Mouse (Mus musculus) spleen, postnatal 36 days (tissue): Measurements from ENCODE around the gene Retreg3.
"Not testable (repeated sequence)": the region's sequence is repeated elsewhere in the genome, so short reads cannot be mapped to it uniquely, and the experiment has no call there.

Experiments
- DNase-seq, 2 experiments: peaks; one replicate each; pipeline ENCODE4 v3.0.0; 2022; ENCODE audit warnings: low spot score in 2 of 2, mixed read lengths in 1 of 2

The Retreg3 gene

DNA sequence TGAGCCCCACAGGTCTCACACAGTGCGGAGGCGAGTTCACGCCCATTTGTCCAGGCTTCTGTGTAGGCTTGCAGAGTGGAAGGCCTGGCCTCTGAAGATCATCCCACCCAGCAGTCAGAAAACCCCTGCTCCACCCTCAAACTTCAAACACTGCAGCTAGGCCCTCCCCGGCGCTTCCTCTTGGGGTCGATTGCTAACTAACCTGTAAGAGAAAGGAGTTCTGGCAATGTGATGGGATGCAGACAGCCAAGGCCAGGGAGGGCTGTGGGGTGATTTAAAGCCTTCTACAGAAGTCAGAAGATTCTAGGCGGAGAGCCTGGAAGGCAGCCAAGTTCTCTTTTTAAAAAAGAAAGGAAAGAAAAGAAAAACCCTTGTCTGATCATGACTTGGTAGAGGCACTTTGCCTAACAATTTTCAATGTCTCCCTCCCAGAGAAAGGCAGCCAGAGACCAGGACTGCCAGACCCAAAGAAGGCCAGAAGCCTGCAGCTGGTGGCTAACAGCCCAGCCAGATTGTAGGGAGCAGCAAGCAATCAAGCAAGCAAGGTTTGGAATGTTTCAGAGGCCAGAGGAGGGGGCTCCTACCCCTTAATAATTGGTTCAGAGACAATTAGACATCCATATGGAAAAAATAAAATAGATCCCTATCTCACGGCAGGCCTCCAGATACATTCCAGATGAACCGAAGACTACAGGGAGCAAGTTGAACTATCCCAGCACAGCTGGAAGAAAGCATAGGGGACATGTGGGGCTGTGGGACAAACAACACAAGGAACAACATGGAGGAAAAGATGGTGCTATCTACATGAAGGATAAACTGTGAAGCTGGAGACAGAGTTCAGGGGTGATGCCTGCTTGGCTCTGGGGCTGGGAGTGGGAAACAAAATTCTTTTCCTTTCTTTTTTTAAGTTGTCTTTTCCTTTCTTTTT, 29.7 kb upstream of the Retreg3 start:
- DNase-seq, result no peak

DNA sequence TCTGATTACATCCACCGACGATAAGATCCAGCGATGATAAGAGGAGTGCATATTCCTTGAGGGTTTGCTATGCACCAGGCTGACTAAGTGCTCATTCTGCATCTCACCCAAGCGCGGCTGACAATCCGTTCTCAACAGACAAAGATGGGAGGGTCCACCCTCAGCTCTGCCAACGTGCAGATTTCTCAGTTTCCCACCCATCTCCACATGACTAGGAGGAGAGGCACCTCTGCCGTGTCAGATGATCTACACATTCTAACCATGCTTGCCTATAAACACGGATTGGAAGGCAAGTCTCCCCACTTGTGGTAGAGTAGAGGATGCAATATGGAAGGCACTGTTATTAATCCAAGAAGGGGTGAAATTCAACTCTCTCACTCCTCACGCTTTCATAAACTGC, 29.1 kb upstream of the Retreg3 start:
- no peak for DNase-seq

DNA sequence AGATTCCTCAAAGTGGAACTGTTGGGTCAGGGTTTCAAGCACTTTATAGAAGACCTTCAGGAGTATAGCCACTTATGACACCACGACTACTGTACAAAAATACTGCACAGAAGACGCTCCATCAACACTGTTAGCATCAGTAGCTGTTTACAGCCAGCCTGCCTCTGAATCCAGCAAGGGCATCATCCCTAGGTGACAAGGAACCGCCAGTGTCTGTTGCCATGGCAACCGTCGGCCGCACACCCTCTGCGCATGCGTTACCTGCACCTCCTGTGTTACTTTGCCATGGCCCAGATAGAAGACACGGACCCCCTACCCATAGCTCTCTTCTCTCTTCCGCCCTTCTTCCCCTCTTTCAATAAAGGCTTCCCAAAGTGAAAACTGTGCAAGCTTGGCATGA, 26.7 kb upstream of the Retreg3 start:
- DNase-seq, result no peak

DNA sequence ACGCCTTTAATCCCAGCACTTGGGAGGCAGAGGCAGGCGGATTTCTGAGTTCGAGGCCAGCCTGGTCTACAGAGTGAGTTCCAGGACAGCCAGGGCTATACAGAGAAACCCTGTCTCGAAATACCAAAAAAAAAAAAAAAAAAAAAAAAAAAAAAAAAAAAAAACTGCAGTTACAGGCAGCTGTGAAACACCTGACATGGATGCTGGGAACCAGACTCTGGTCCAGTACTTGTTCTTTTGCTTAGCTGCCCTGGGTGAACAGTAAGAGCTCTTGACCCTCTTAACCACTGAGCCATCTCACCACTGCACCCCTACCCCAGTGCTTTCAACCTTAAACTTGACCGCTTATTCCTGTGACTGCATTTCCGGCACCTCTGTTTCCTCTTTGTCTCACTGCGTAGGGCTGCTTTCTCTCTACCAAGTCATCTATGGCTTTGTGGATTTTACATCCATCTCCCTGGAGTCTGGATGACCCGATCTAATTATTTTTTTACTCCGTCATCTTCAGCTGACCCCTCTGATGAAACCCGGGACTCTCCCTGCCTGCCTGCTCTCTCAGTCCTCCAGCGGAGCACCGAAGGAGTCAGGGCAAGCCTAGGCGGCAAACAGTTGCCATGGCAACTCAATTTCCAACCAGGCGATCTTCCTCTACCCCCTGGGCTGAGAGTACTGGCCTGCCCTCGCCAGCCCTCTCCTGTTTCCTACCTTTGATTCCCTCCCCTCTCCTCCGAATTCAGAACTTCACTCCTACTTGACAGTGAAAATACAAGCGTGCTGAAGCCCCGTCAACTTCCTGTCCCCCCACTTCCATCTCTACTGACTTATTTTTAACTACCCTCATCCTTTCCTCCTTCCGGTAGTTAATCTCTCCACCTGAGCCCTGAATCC, 23.9 kb upstream of the Retreg3 start:
- peak; percentile 65 to 66 for DNase-seq

DNA sequence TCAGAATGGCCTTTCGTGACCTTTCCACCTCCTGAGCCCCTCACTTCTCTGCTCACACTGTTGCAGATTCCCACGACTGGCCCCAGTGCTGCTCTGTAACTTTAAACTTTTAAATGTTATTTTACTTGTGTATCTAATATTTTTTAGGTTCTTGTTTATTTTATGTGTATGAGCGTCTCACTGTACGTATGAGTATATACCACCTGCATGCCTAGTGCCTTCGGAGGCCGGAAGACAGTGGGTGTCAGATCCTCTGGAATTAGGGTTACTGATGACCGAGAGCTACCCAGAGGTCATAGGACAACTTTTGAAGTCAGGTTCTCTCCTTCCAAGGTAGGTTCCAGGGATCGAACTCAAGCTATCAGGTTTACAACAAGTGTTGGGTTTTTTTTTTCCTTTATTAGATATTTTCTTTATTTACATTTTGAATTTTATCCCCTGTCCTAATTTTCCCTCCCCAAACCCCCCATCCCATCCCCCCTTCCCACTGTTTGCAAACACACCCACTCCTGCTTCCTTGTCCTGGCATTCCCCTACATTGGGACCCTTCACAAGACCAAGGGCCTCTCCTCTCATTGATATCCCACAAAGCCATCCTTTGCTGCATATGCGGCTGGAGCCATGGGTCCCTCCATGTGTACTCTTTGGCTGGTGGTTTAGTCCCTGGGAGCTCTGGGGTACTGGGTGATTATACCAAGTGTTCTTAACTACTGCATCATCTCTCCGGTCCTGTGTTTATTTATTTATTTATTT, 22.7 kb upstream of the Retreg3 start:
- DNase-seq, result no peak

DNA sequence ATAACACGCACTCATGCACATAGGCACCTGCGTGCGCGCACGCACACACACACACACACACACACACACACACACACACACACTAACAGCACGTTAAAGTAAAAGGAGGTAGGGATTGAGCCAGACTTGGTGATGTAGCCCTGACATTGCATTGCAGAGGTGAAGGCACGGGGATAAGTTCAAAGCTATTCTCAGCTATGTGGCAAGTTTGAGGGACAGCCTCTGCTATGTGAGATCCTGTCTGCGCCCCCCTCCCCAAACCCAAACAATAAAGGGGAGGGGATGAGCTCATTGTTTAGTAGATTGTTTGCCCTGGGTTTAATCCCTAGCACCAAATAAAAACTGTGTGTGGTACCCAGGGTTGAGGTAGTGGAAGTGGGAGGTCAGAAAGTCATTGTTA, 21.4 kb upstream of the Retreg3 start:
- no peak for DNase-seq

DNA sequence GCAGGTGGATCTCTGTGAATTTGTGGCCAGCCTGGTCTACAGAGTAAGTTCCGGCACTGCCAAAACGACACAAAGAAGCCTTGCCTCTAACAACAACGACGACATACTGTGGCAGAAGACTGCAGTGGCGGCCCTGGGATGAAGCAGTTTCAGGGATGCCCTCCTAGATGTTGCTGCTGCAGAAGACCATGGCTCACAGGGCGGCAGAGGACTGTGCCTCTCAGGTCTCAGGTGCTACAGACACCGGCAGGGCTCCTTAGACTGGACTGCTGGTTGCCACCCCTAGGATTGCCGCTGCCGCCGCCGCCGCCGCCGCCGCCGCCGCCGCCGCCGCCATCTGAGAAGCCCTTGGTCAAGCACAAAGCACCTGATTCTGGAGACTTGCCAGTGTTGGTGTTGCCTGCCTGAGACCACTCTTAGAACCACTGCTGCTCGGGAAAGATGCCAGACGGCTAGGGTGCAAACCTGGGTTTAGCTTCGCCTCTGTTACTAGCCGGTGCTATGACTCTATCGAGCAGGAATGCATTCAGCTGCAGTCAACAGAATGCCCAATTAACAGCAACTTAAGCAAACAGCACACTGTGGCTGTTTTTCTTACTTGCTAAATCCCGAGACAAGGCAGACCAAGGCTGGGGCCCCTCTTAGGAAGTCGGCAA, 20.6 kb upstream of the Retreg3 start:
- no peak for DNase-seq

DNA sequence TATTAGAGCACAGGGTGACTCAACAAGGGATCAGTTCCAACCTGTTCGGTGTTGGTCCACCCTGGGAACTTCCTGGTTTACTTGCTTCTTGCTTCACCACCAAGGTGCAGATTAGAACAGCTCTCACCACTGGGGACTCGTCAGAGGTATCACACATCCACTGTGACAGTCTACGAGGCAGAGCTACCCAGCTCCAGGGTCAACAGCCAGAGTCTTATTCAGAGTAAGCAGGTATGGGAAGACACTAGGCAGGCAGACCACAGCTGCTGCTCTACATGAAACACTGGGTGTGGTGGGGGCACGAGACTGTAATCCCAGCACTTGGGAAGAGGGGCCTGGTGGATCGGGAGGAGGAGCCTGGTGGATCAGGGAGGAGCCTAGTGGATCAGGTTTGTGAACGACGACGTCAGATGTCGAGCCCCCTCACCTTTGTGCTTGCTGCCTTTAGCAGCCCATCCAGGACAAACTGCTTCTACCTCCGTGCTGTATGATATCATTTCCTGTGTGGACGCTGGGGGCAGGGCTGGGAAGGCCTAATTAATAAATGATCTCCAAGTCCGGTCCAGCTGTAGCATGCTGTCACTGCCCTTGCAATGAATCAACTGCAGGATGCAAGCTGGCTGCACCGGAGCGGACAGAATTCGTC, 19.0 kb upstream of the Retreg3 start:
- DNase-seq, result no peak

DNA sequence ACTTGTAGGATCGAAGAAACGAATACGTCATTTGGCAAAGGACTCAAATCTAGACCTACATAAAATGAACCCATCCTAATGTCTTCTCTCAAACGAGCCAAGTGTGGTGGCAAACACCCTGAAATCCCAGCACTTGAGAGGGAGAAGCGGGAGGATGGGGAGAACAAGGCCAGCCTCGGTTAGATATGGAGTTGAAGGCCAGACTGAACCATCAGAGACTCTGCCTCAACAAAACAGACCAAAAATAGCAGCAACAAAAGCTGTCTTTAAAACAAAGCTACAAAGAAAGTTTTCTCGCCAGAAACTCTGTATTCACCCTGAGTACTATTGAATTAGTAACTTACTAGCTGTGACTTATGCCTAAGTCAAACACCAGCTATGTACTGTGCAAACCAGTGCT, 17.3 kb upstream of the Retreg3 start:
- no peak for DNase-seq

DNA sequence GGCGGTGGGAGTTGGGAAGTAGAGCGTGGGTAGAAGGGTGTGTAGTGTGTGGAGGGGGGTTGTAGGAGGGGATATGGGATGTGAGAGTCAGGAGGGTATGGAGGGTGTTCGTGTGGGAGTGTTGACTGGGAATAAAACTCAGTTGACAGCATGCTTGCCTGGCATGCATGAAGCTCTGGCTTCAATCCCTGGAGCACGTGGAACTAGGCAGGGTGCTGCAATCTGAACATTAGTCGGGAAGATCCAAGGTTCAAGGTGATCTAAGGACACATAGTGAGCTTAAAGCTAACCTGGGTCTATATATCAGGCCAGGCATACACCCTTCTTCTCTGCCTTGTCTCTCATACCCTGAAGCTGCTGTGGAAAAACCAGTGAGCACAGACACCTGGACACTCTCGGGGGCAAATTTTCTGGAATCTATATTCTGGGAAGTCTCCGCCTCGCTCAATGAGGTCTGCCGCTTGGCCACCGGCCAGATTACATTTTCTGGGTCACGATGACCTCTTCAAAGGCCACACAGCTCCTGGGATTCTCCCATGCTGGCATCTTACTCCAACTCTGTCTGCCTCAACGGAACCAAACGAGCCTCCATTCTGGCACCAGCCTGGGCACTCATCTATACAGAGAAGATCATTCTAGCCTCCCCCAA, 14.6 kb upstream of the Retreg3 start:
- DNase-seq, result no peak

DNA sequence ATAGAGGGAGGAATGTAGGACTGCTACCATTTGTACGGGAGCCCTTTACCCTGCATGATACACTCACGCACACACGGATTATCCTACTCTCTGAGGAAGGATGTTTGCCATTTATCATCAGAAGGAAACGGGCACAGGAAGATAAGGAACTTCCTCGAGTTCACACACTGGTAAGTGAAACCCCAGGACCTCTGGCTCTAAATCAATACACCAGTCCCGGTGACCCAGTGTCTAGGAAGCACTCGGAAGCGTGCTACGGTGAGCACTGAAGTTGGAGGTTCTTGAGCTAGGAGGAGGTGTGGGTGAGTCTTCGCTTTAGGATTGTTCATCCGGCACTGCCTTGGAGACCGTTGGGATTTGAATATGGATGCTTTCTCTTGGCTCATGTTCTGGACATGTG, 13.3 kb upstream of the Retreg3 start:
- DNase-seq, result no peak

DNA sequence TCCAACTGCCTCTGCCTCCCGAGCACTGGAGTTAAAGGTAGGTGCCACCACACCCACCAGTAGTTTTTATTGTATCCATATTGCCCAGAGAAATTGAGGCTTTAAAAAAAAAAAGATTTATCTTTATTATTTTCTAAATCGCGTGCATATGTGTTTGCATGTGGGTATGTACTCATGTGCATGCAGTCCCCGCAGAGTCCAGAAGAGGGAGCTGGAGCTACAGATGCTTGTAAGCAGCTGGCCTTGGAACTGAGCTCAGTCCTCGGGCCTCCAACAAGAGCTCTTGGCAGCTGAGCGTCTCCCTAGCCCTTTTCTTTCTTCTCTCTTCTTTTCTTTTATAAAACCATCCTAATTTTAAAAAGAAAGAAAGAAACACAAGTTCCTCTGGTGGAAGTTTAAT, 12.0 kb upstream of the Retreg3 start:
- DNase-seq, result no peak

DNA sequence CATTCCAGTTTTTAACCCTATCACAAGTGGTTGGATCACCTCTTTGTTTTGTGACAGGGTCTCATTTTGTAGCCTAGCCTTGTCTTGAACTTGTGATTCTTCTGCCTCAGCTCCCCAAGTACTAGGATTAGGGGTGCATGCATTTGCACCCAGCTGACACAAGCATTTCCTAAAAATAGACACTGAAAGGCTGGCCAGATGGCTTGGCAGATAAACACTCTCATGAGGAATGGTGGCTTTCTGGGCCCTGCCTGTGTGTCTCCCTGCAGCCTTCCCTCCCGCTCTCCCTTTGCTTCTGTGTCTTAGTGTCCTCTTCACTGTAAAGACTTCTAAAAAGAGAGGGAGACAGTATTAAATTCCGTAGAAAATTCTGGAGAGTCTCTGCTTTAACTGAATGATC, 11.5 kb upstream of the Retreg3 start:
- no peak for DNase-seq

DNA sequence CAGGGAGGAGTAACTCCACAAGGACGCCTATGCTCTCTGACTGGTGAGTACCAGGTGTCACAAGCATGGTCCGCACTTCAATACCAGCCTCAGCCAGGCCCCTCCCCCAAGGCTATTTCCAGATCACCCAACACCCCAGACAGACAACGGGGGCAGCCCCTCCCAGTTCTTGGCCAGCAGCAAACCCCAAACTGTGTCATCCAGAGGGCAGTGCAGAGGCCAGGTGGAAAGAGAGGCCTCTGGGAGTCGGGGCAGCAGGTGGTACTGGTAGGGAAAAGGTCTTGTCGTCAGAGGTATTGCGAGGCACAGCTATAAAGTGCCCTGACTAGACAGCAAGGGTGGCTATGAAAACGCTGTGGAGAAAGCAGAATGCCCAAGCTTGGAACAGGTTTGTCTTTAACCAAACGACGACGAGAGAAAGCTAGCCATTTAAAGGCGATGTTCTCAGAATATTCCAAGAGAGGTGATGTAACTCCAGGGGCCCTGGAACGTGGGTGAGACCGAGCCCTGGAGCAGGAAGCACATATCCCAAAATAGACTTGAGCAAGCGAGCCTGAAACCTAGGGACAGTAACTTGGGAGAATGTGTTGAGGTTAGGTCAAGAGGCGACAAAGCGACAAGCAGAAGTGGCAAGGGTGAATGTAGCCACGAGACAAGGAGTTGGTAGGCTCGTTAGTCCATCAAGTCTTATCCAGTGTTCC, 10.5 kb upstream of the Retreg3 start:
- DNase-seq, result no peak

DNA sequence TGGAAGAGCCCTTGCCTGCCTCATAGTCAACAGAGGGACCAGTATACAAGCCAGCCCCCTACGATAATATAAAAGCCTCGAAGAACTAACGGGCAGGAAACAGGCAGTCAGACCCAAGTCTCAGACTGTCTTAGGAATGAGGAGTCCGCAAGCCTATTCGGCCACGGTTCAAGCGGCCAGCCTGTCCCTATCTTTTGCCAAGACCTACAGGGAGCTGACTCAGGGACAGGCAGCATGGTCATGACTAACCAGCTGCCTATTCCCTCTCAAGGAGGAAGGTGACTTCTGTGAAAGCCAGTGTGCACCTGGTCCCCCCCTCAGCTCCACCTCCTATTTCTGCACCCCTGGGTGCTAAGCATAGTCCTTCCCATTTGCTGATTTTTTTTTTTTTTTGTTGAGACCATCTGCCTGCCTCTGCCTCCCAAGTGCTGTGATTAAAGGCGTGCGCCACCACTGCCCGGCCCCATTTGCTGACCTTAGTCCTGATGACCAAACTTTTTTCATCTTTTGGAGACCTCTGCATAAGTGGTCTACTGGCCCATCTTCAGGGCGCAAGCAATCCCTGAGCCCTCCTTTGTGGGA, 9.4 kb upstream of the Retreg3 start:
- no peak for DNase-seq

DNA sequence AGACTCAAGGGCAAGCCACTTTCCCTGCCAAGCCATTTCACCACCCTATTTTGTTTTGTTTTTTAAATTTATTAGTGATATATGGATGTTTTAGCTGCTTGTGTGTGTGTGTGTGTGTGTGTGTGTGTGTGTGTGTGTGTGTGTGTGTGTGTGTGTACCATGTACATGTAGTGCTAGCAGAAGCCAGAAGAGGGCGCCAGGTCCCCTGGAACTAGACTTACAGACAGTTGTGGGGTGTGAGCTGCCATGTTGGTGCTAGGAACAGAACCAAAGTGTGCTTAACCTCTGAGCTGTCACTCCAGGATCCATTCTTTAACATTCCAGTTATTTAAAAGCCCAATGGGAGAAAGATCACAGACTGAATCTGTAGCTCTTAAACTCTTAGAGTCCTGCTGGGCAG, 7.4 kb upstream of the Retreg3 start:
- no peak for DNase-seq

DNA sequence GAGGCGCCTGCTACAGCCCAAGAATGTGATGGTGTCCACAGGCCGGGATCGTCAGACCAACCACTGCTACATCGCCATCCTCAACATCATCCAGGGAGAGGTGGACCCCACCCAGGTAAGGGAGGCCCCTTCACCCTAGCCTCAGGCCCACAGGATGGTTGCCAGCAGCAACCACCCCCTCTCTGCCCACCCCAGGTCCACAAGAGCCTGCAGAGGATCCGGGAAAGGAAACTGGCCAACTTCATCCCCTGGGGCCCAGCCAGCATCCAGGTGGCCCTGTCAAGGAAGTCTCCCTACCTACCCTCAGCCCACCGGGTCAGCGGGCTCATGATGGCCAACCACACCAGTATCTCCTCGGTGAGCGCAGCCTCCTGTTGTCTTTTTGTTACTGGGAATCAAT, 5.3 kb upstream of the Retreg3 start:
- DNase-seq, result not testable (repeated sequence)

DNA sequence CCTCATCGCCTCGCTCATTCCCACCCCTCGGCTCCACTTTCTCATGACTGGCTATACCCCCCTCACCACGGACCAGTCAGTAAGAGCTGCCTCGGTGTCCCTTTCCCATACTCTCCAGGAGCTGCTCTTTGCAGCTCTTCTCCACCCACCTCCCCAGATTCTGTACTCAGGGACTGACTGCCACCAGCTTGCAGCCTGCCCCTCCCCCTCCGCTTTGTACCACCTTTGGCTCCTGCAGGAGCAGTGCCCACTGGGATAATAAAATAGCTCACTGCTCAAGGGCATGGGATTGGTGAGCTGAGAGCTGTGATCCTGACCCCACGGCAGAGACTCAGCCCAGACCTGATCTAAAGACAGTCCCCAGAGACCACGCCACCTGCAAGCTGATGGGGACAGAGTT, 4.8 kb upstream of the Retreg3 start:
- not testable (repeated sequence) for DNase-seq

DNA sequence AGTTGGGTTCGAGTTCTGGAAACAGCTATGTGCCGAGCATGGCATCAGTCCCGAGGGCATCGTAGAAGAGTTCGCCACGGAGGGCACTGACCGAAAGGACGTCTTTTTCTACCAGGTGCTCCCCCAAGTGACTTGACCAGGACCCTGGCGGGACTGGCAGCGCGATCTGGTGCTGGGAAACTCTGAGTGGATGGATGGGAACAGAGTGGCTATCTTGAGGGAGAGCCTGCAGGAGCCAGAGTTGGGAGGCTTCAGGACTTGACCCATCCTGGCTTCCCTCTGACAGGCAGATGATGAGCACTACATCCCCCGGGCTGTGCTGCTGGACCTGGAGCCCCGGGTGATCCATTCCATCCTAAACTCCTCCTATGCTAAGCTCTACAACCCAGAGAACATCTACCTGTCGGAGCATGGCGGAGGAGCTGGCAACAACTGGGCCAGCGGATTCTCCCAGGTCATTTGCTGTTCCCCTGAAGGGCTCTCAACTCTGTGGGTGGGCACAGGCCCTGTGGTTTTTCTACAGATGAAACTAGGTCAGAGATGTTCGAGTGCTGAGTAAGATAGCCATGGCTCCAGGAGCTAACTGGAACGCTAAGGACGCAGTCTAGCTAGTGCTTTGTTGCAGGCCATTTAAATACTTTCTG, 974 bp upstream of the Retreg3 start:
- no peak for DNase-seq
